Mouse (Mus musculus): ENCODE results near the gene 9830107B12Rik. TPM values are rescaled to one million over a fixed set of nuclear protein-coding genes. Genes with fewer than 3 reads are reported as not detected.

The 9830107B12Rik gene
- total and polyA plus RNA-seq, 2 experiments from 2014 or later, result not detected

- Histone ChIP-seq H3K9ac (replicated peaks; ENCODE audit: low read length, poor library complexity, severe bottlenecking) (no peak overlapping the region), H3K4me2 (ENCODE audit: low read depth, low read length, poor library complexity, severe bottlenecking) (no peak overlapping the region), H3K27me3 (ENCODE audit: insufficient read depth, low read length) (peaks cover 13% of the 10 kb centered on the region), H3K4me1 (ENCODE audit: insufficient read depth, low read length) (no peaks in the 10 kb centered on the region), H3K27ac (ENCODE audit: low read depth, low read length) (no peak overlapping the region), H3K4me3 (ENCODE audit: low read depth, low read length) (no peak overlapping the region), H3K36me3 (ENCODE audit: insufficient read depth, low read length) (no peaks in the 10 kb centered on the region), H3K9me3 (ENCODE audit: low read length) (no peaks in the 10 kb centered on the region)
- TF ChIP-seq CTCF (IDR thresholded peaks at IDR 0.05), result no peak
- 54% methylated on average over 12 of the region's 12 CpGs for WGBS
- peak; percentile 74 for DNase-seq (ENCODE audit: low spot score)
- no peak; the same call in 1 of the 2 replicates for ATAC-seq (ENCODE audit: low FRiP score)
Observed at GRCm38 (mm10) chr17:48090305-48090704, 55.8 kb downstream of the 9830107B12Rik start.

GRCm38 (mm10) chr17:48089446-48089845 lies 56.6 kb downstream of the 9830107B12Rik start:
- peaks cover 4% of the 10 kb centered on the region; the same call in 1 of the 2 replicates for H3K27me3 ChIP-seq (ENCODE audit: insufficient read depth, low read length)
- 88% methylated on average over 2 of the region's 2 CpGs for WGBS

GRCm38 (mm10) chr17:48089019-48089418 lies 57.0 kb downstream of the 9830107B12Rik start, which contains the start of gene 1700067P10Rik:
TSS of gene 1700067P10Rik (plus strand) at chr17:48089319.
- DNase-seq (ENCODE audit: low spot score) (no peak), ATAC-seq (ENCODE audit: low FRiP score) (no peak)
- no peak within 1 kb of the TSS for H3K27ac ChIP-seq (ENCODE audit: low read depth, low read length)
- H3K9me3 ChIP-seq (ENCODE audit: low read length), result no peaks in the 10 kb centered on the region
- H3K4me2 ChIP-seq (ENCODE audit: low read depth, low read length, poor library complexity, severe bottlenecking), result no peak within 1 kb of the TSS
- no peak within 1 kb of the TSS for H3K9ac ChIP-seq (replicated peaks; ENCODE audit: low read length, poor library complexity, severe bottlenecking)
- H3K36me3 ChIP-seq (ENCODE audit: insufficient read depth, low read length), result no peaks in the 10 kb centered on the region
- H3K4me3 ChIP-seq (ENCODE audit: low read depth, low read length), result no peak within 1 kb of the TSS
- no peaks in the 10 kb centered on the region for H3K4me1 ChIP-seq (ENCODE audit: insufficient read depth, low read length)
- TF ChIP-seq CTCF (IDR thresholded peaks at IDR 0.05), result no peak
- H3K27me3 ChIP-seq (ENCODE audit: insufficient read depth, low read length), result peaks cover under 1% of the 10 kb centered on the region; the same call in 1 of the 2 replicates

More at GRCm38 (mm10) chr17:48089446-48089845, 56.6 kb downstream of the 9830107B12Rik start:
- no peaks in the 10 kb centered on the region for H3K36me3 ChIP-seq (ENCODE audit: insufficient read depth, low read length)
- no peaks in the 10 kb centered on the region for H3K9me3 ChIP-seq (ENCODE audit: low read length)
- DNase-seq (ENCODE audit: low spot score), result no peak
- no peak for TF ChIP-seq CTCF (IDR thresholded peaks at IDR 0.05)
- no peak overlapping the region for H3K4me3 ChIP-seq (ENCODE audit: low read depth, low read length)
- ATAC-seq (ENCODE audit: low FRiP score), result no peak
- H3K4me1 ChIP-seq (ENCODE audit: insufficient read depth, low read length), result no peaks in the 10 kb centered on the region
- H3K4me2 ChIP-seq (ENCODE audit: low read depth, low read length, poor library complexity, severe bottlenecking), result no peak overlapping the region
- H3K9ac ChIP-seq (replicated peaks; ENCODE audit: low read length, poor library complexity, severe bottlenecking), result no peak overlapping the region
- H3K27ac ChIP-seq (ENCODE audit: low read depth, low read length), result no peak overlapping the region

- no peak for DNase-seq (ENCODE audit: low spot score)
- Histone ChIP-seq H3K4me3 (ENCODE audit: low read depth, low read length) (no peak overlapping the region), H3K9ac (replicated peaks; ENCODE audit: low read length, poor library complexity, severe bottlenecking) (no peak overlapping the region), H3K9me3 (ENCODE audit: low read length) (no peaks in the 10 kb centered on the region), H3K27me3 (ENCODE audit: insufficient read depth, low read length) (no peaks in the 10 kb centered on the region), H3K36me3 (ENCODE audit: insufficient read depth, low read length) (no peaks in the 10 kb centered on the region), H3K4me1 (ENCODE audit: insufficient read depth, low read length) (no peaks in the 10 kb centered on the region), H3K27ac (ENCODE audit: low read depth, low read length) (no peak overlapping the region), H3K4me2 (ENCODE audit: low read depth, low read length, poor library complexity, severe bottlenecking) (no peak overlapping the region)
- 54% methylated on average over 3 of the region's 3 CpGs for WGBS
- no peak for TF ChIP-seq CTCF (IDR thresholded peaks at IDR 0.05)
- ATAC-seq (ENCODE audit: low FRiP score), result no peak
Observed at GRCm38 (mm10) chr17:48080626-48081025, 65.4 kb downstream of the 9830107B12Rik start.

Other genes with a start within 250 kb of the 9830107B12Rik start
- 129 and 200 TPM in 2 replicates for gene Foxp4, start 221.6 kb downstream of the 9830107B12Rik start, total RNA-seq (2014; rRNA removed)
- 50.8 and 55.4 TPM in 2 replicates for gene Foxp4, start 221.6 kb downstream of the 9830107B12Rik start, polyA plus RNA-seq (2015; fragmentation: Nextera tagmentation; extraction: Ambion mirVana)
- gene 1700122O11Rik, start 108.0 kb downstream of the 9830107B12Rik start, total RNA-seq (2014; rRNA removed), result not detected in 2 replicates
- gene 1700122O11Rik, start 108.0 kb downstream of the 9830107B12Rik start, polyA plus RNA-seq (2015; fragmentation: Nextera tagmentation; extraction: Ambion mirVana), result not detected in 2 replicates
- not detected in 2 replicates for gene 1700067P10Rik, start 56.9 kb downstream of the 9830107B12Rik start, total RNA-seq (2014; rRNA removed)
- gene 1700067P10Rik, start 56.9 kb downstream of the 9830107B12Rik start, polyA plus RNA-seq (2015; fragmentation: Nextera tagmentation; extraction: Ambion mirVana), result not detected in 2 replicates
- gene A530064D06Rik, start 21.0 kb upstream of the 9830107B12Rik start, total RNA-seq (2014; rRNA removed), result not detected in 2 replicates
- gene A530064D06Rik, start 21.0 kb upstream of the 9830107B12Rik start, polyA plus RNA-seq (2015; fragmentation: Nextera tagmentation; extraction: Ambion mirVana), result not detected in 2 replicates
- not detected in 2 replicates for gene Trem1, start 86.5 kb upstream of the 9830107B12Rik start, total RNA-seq (2014; rRNA removed)
- gene Trem1, start 86.5 kb upstream of the 9830107B12Rik start, polyA plus RNA-seq (2015; fragmentation: Nextera tagmentation; extraction: Ambion mirVana), result not detected in 2 replicates
- not detected in 2 replicates for gene Trem3, start 101.5 kb upstream of the 9830107B12Rik start, total RNA-seq (2014; rRNA removed)
- gene Trem3, start 101.5 kb upstream of the 9830107B12Rik start, polyA plus RNA-seq (2015; fragmentation: Nextera tagmentation; extraction: Ambion mirVana), result not detected in 2 replicates
- gene Treml4, start 118.0 kb upstream of the 9830107B12Rik start, total RNA-seq (2014; rRNA removed), result 0.27 TPM in 1 of 2 replicates, not detected in the other
- gene Treml4, start 118.0 kb upstream of the 9830107B12Rik start, polyA plus RNA-seq (2015; fragmentation: Nextera tagmentation; extraction: Ambion mirVana), result 0.16 and 0.22 TPM in 2 replicates
- gene Treml2, start 153.2 kb upstream of the 9830107B12Rik start, total RNA-seq (2014; rRNA removed), result 0.42 and 0.49 TPM in 2 replicates
- gene Treml2, start 153.2 kb upstream of the 9830107B12Rik start, polyA plus RNA-seq (2015; fragmentation: Nextera tagmentation; extraction: Ambion mirVana), result 0.06 and 0.07 TPM in 2 replicates
- 0.16 TPM in 1 of 2 replicates, not detected in the other for gene B430306N03Rik, start 169.9 kb upstream of the 9830107B12Rik start, total RNA-seq (2014; rRNA removed)
- gene B430306N03Rik, start 169.9 kb upstream of the 9830107B12Rik start, polyA plus RNA-seq (2015; fragmentation: Nextera tagmentation; extraction: Ambion mirVana), result 0.06 and 0.10 TPM in 2 replicates
- 10.9 and 23.6 TPM in 2 replicates for gene Trem2, start 200.1 kb upstream of the 9830107B12Rik start, total RNA-seq (2014; rRNA removed)
- 8.2 and 8.4 TPM in 2 replicates for gene Trem2, start 200.1 kb upstream of the 9830107B12Rik start, polyA plus RNA-seq (2015; fragmentation: Nextera tagmentation; extraction: Ambion mirVana)
- 0.66 TPM in 1 of 2 replicates, not detected in the other for gene Treml1, start 213.6 kb upstream of the 9830107B12Rik start, total RNA-seq (2014; rRNA removed)
- 0.21 TPM in 1 of 2 replicates, not detected in the other for gene Treml1, start 213.6 kb upstream of the 9830107B12Rik start, polyA plus RNA-seq (2015; fragmentation: Nextera tagmentation; extraction: Ambion mirVana)

Data from midbrain, postnatal 0 days (tissue).